Mouse (Mus musculus) common myeloid progenitor, adult 5-6 weeks (primary cell): ENCODE results near the gene Rpl39l. TPM values are rescaled to one million over a fixed set of nuclear protein-coding genes. Genes with fewer than 3 reads are reported as not detected.
"Not testable (repeated sequence)": the region's sequence is repeated elsewhere in the genome, so short reads cannot be mapped to it uniquely, and the experiment has no call there.

ENCODE experiments used
- ATAC-seq: replicated peaks from 2 replicates; pipeline ENCODE4 v1.8.0; 2016; ENCODE audit warnings: low read depth, mild to moderate bottlenecking, moderate TSS enrichment, inconsistent platforms; ENCODE audit not compliant: poor library complexity, severe bottlenecking
- total RNA-seq: library from RNA; stranded (forward); fragments of 200-1000, 187-1606 nt; gene quantifications from 2 replicates; pipeline ENCODE4 v1.2.3, GENCODE M21; 2017

The Rpl39l gene
- total RNA-seq, result not detected in 2 replicates

DNA sequence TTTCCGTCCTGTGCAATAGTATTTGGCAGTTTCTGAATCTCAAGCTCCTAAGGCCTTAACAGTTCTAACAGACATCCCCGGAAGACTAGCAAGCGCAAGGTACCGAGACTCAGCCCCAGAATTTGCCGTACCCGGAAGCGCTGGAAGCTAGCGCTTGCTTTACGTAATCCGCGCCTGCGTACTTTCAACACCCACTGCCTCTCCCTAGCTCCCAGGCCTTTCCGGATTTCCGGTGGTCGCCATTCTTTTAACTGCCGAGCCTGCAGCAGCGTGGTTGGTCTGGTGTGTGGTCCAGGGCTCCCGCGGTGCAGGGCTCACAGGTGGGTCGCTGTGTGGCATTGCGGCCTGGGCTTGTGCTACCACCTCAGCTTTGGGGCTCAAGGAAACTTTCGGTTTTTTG, at the start of gene Rpl39l:
TSS of gene Rpl39l (plus strand) at position 222 of the 400 bp plus-strand sequence.
- ATAC-seq, result no peak

- ATAC-seq, result no peak
Measured at GRCm38 (mm10) chr16:10127586-10127985, 42.4 kb upstream of the Rpl39l start.

GRCm38 (mm10) chr16:10129052-10129911, 40.7 kb upstream of the Rpl39l start:
- no peak for ATAC-seq

- ATAC-seq, result no peak
Measured at GRCm38 (mm10) chr16:10143166-10143565, 26.9 kb upstream of the Rpl39l start.

GRCm38 (mm10) chr16:10147401-10147800, 22.6 kb upstream of the Rpl39l start:
- ATAC-seq, result no peak

GRCm38 (mm10) chr16:10169123-10169905, 712 bp upstream of the Rpl39l start:
- ATAC-seq, result no peak

- ATAC-seq, result no peak
Measured at GRCm38 (mm10) chr16:10171276-10171675, 1.2 kb downstream of the Rpl39l start.

- ATAC-seq, result no peak
Measured at GRCm38 (mm10) chr16:10172179-10172820, 2.3 kb downstream of the Rpl39l start.

GRCm38 (mm10) chr16:10187461-10187860, 17.4 kb downstream of the Rpl39l start:
- ATAC-seq, result not testable (repeated sequence)

- ATAC-seq, result peak; percentile 89
Measured at GRCm38 (mm10) chr16:10192679-10193506, 22.9 kb downstream of the Rpl39l start, which contains the start of gene Atf7ip2. TSS of gene Atf7ip2 (plus strand) at chr16:10192712.

DNA sequence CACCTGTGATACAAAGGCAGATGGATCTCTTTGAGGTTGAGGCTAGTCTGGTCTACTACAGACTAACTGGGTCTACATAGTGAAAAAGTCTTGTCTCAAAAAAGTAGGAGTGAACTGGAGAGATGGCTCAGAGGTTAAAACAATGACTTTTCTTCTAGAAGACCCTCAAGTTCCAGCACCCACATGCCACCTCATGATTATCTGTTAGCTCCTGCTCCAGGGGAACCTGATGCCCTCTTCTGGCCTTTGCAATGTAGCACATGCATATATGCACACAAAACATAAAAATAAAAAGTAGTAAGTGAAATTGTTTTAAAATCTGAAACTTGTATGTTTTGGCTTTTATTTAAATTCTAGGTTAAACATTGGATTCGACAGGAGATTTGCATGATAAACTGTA, 38.8 kb downstream of the Rpl39l start:
- no peak for ATAC-seq

DNA sequence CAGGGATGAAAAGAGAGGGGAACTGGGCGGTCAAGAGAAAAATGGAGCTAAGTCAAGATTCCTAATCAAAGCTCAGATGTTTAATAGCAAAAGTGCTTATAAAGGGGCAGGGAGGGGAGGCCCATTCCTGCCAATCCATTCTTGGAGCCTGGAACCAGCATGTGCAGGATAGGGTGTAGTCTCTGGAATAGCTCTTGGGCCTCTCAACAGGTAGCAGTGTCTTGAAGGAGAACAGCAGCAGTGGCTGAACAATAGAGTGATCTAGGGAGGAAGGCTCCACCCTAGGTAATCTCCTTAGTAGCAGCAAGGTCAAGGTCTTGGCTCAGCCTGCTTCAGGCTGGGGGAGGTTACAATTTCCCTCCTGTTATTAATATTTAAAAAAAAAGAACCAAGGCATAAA, 46.3 kb downstream of the Rpl39l start:
- ATAC-seq, result not testable (repeated sequence)

GRCm38 (mm10) chr16:10217020-10217419, 47.0 kb downstream of the Rpl39l start:
- not testable (repeated sequence) for ATAC-seq

Other genes with a start within 250 kb of the Rpl39l start
- gene Grin2a, start 174.7 kb upstream of the Rpl39l start, total RNA-seq, result not detected in 2 replicates
- 0.23 TPM in 1 of 2 replicates, not detected in the other for gene Atf7ip2, start 22.5 kb downstream of the Rpl39l start, total RNA-seq
- not detected in 2 replicates for gene Emp2, start 143.7 kb downstream of the Rpl39l start, total RNA-seq
- gene Tekt5, start 225.3 kb downstream of the Rpl39l start, total RNA-seq, result not detected in 2 replicates
- 55.7 and 59.3 TPM in 2 replicates for gene Nubp1, start 241.7 kb downstream of the Rpl39l start, total RNA-seq